Mouse (Mus musculus) MN1 (cell line): ENCODE measurements around the gene Ankrd50.

ENCODE experiments used
- DNase-seq: peaks from one replicate; pipeline ENCODE4 v3.0.0-alpha.2; 2016; ENCODE audit warnings: low spot score

Ankrd50 gene

DNA sequence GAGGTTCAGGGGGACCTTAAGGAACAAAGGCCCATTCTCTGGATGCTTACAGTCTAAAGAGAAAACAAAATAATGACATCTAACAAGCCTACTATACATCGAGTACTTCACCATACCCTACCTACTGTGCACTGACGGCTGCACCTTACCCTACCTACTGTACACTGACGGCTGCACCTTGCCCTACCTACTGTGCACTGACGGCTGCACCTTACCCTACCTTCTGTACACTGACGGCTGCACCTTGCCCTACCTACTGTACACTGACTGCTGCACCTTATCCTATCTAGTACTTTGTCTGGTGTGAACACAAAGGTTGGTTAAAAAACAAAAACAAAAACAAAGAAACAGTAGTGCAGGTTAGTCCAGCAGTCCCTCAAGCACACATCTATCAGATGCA lies 18.5 kb downstream of the Ankrd50 start:
- no peak for DNase-seq

DNA sequence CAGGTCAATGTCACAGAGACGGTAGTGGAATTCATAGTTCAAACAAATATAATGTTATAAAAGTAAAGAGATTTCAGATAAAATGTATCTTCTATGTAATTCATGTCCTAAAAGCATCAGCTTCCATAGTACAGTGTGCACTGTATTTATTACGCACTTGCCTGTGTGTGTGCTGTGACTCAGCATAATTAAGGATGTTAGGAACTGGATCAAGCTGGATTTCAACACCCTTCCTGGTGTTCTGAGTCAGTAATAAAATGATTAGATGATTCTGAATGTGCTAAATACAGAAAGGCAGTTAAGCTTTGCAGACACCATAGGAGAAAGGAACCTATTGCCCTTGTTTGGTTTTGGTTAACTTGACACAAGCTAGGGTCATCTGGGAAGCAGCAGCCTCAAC lies 21.5 kb downstream of the Ankrd50 start:
- no peak for DNase-seq

DNA sequence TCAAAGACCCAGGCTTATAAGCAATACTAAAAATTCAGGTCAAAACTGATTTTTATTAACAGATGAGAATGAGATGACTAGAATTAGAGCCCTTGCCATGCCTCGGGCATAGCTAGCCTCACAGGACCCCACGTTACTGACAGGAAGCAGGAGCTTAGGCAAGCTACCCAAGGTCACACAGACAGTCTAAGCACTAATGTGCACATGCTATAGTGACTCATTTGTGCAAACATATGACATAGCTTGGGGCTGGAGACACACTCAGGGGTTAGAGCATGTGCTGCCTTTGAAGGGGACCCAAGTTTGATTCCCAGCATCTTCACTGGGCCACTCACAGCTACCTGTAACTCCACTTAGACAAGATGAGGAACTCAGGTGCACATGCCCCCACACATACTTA lies 22.9 kb downstream of the Ankrd50 start:
- DNase-seq: no peak

- no peak for DNase-seq
These were observed 24.4 kb downstream of the Ankrd50 start for GRCm38 (mm10) chr3:38460250-38460624.

DNA sequence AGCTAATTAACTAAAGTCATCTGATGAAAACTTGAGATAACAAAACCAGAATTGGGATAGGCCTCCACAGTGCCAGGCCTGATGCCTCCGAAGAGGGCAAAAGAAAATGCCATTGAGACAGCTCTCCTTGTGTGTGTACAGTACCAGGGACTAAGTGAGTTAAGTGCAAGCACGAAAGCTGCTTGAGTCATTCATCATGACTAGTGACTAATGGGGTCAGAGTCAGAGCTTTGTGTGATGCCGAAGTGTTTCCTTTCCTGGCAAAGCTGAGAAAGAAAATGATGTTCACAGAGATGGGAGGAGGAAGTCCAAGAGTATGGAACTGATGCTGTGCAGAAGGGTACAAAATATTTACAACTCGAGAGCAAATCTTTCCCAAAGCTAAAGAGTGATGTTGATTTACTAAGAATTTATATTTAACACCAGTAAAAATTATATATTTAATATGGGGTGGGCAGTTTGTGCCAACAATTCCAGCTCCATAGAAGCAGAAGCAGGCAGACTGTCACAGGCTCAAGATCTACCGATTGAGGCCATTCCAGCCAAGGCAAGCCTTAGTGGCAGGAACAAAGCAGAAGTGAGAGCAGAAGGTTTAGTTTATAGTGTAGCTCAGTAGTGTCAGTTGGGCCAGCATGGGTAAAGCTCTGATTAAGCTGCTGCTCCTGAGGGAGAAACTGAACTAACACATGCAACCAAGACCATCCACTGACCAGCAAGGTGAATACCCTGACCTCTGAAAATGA lies 25.0 kb downstream of the Ankrd50 start:
- DNase-seq: no peak

DNA sequence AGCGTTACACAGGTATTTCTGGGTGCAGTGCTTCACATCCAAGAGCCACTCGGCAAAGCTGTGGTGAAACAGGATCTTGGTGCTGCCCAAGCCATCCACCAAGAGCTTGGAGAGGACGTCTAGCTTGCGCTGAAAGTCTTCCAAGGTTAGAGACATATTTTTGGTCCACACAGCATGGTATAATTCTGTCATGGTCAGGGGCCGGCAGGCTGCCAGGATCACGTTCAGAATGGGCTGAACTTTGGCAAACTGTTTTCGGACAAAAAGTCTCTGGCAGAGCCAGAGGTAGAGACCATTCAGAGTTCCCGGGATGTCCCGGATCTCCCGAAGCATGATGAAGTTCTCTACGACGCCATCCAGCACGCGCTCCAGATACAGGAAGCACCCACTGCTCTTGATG lies 27.6 kb downstream of the Ankrd50 start:
- DNase-seq: no peak

GRCm38 (mm10) chr3:38452199-38452598 lies 32.4 kb downstream of the Ankrd50 start:
- no peak for DNase-seq

DNA sequence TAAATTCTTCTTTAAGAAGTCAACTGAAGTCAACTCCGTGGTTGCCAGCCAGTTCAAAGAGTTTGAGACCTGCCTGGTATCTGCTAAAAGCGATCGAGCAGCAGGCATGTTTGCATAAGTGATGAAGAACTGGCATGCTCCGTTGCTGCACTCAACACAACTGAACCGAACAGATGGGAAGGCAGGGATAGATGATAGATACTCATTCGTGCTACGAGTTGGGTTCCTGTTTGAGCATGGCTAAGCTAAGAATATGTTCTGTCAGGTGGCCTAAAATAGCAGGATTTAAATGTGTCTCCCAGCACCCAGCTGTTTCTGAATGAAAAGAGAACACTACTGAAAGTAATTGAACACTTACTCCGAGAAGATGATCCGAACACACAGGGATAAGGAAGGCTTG lies 38.1 kb downstream of the Ankrd50 start:
- no peak for DNase-seq

- DNase-seq: no peak
These were observed 40.8 kb downstream of the Ankrd50 start for GRCm38 (mm10) chr3:38443875-38444274.

- no peak for DNase-seq
These were observed 44.1 kb downstream of the Ankrd50 start for GRCm38 (mm10) chr3:38440564-38440991.

GRCm38 (mm10) chr3:38436596-38436995 lies 48.0 kb downstream of the Ankrd50 start:
- no peak for DNase-seq

- no peak for DNase-seq
These were observed 48.8 kb downstream of the Ankrd50 start for GRCm38 (mm10) chr3:38435828-38436227.

- no peak for DNase-seq
These were observed 50.2 kb downstream of the Ankrd50 start for GRCm38 (mm10) chr3:38434486-38434885.

GRCm38 (mm10) chr3:38433495-38434464 lies 50.9 kb downstream of the Ankrd50 start:
- DNase-seq: no peak

DNA sequence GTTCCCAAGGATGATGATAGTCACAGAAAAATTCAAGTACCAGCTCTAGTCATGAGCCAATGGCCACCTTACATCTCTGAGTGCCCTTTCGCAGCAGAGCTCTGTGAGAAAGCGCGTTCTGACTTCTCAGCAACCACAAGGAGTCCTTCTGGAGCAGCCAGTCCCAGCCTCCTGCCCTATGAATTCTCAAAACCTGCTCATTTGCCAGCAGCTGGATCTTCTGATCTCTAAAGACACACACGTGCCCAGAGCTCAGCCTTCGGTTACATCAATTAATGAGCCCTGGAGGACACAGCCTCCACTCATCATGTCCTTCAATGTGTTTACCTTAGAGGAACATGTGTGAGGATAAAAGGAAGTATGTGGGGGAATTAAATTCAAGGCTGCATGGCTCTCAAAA lies 53.2 kb downstream of the Ankrd50 start:
- no peak for DNase-seq

GRCm38 (mm10) chr3:38431042-38431441 lies 53.6 kb downstream of the Ankrd50 start:
- DNase-seq: no peak

DNA sequence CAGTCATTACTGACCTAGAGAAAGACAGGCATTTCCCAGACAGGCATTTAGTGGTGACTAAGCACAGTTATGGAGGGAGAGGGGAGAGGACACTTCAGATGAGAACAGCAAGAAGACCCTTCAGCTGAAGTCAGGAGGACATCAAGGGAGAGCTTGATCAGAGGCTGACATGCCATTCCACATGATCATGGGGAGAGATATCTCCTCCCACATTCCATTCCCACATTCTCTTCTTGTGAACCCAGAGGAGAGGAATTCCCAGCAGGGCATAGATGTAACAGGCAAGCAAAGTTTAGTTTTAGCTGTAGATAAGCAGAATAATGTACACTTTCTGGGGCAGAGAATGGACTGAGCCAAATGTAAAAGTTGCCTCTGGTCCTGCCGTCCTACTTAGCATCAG lies 57.4 kb downstream of the Ankrd50 start:
- DNase-seq: no peak

DNA sequence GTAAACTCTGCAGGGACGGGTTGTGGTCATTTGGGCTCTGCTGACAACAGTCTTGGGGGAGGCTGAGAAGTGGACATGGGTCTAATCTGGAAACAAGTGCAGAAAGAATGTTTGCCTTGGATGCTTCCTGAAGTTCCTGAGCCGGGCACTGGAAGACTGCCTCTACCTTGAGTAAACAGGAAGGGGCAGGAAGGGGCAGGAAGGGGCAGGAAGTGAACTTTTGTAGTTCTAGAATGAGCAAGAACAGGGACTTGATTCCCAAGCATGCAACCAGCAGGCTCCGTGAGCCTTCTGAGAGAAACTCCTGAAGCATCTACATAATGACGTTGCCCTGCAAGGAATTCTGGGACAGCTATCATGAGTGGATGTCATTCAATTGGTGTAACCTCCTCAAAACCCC lies 60.7 kb downstream of the Ankrd50 start:
- no peak for DNase-seq

DNA sequence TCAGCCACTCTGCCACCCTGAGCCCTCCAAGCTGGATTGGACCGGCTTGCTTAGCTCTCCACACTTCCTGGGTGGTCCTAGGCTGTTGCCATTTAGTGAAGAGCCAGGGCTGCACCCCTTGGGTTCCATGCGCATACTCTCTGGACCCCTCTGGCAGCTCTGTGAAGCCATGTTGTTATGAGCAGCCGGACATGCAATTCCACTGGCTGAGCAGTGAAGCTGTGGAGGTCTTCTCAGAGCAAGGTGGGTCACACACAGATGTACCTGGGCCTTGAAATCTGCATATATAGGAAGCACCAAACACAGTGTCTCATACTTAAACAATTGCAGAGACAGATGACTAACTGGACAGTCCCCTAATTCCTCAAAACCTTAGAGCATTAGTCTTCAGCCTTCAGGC lies 64.7 kb downstream of the Ankrd50 start:
- no peak for DNase-seq

GRCm38 (mm10) chr3:38415292-38415930 lies 69.2 kb downstream of the Ankrd50 start:
- DNase-seq: no peak
